Comparison of ENCODE assay signal across 8 mouse cellular contexts in genomic region chr13:59822507-59823462, GRCm38 (mm10). TPM values are rescaled to one million over a fixed set of nuclear protein-coding genes. Genes with fewer than 3 reads are reported as not detected.
A peak's percentile ranks its signal among the peaks of the same experiment; 100 is the strongest.
DNase-seq lines count a peak whose midpoint lies in the region; ATAC-seq and TF ChIP-seq lines count a peak whose summit lies in the region.

TSS of gene Tut7 (minus strand) at chr13:59823147.

- peaks cover 23% of the 10 kb centered on the region for H3K36me3 ChIP-seq in hindbrain, embryonic 14.5 days (replicated peaks; ENCODE audit: control insufficient read depth, insufficient read depth)

- CTCF ChIA-PET in Patski (lab: Charles Lee): interaction anchor here (1.4 to 2.1 kb wide), 3 partner anchors 12 to 18 kb away, joined by 3 to 5 read pairs (median 3); no protein-coding TSS in a partner anchor

- H3K9me3 ChIP-seq in hindbrain, embryonic 14.5 days (ENCODE audit: control insufficient read depth, low read length): no peaks in the 10 kb centered on the region

- peak; percentile 73 for DNase-seq in Patski (ENCODE audit: low read depth, low spot score)
- DNase-seq in cerebellum, postnatal 14 days: peak; percentile 92 to 94
- peak; percentile 87 to 90 for DNase-seq in frontal cortex, postnatal 25 days (ENCODE audit: low spot score in 2 of 2)
- peak; percentile 96 for DNase-seq in hindbrain, embryonic 14.5 days (ENCODE audit: low spot score)
- DNase-seq in layer of hippocampus, postnatal 36 days: peak; percentile 91 to 93
- DNase-seq in lung, postnatal 36 days: peak; percentile 95
- DNase-seq in retina, postnatal 1 day: peak; percentile 97
- DNase-seq in urinary bladder, adult 18-20 months (ENCODE audit: low spot score in 2 of 2): peak; percentile 85 to 91

- POLR2A ChIA-PET in Patski (lab: Charles Lee): interaction anchor here (0.6 to 1.0 kb wide), 4 partner anchors 12 to 35 kb away, joined by 3 to 4 read pairs (median 3); no protein-coding TSS in a partner anchor

- H3K27me3 ChIP-seq in Patski: no peaks in the 10 kb centered on the region
- H3K27me3 ChIP-seq in hindbrain, embryonic 14.5 days (ENCODE audit: control insufficient read depth, insufficient read depth, low read length): no peaks in the 10 kb centered on the region

- under 1% methylated on average over 80 of the region's 100 CpGs for WGBS in hindbrain, embryonic 14.5 days

- peaks cover 37% of the 10 kb centered on the region for H3K4me1 ChIP-seq in hindbrain, embryonic 14.5 days (replicated peaks; ENCODE audit: control insufficient read depth, insufficient read depth, low read length)

- no peak for TF ChIP-seq CTCF in Patski (IDR thresholded peaks at IDR 0.05)

- in situ Hi-C loops in Patski (cut with MboI; ENCODE audit: low pct_unique_long_range_greater_than_20kb): no loop called here

- H3K27ac ChIP-seq in hindbrain, embryonic 14.5 days: peak within 1 kb of the TSS; percentile 86

- H3K9ac ChIP-seq in hindbrain, embryonic 14.5 days: peak within 1 kb of the TSS; percentile 82

- ATAC-seq in Patski: peak; percentile 99
- ATAC-seq in hindbrain, embryonic 14.5 days (ENCODE audit: low FRiP score): peak; percentile 97

- H3K4me2 ChIP-seq in hindbrain, embryonic 14.5 days (replicated peaks): peak within 1 kb of the TSS; percentile 60

- peak within 1 kb of the TSS; percentile 79 for H3K4me3 ChIP-seq in hindbrain, embryonic 14.5 days (replicated peaks; ENCODE audit: low read length)

RNA-seq across cellular contexts. Expression of gene Tut7, which starts in this region (rescaled TPM):
- 59.7 TPM for polyA plus RNA-seq in Patski (2021)
- 42.8 and 43.1 TPM in 2 replicates for polyA plus RNA-seq in hindbrain, embryonic 14.5 days (2014; fragmentation: Nextera tagmentation; extraction: Ambion mirVana)
- 10 to 100 TPM; 60.2 to 61.2 TPM for total RNA-seq in layer of hippocampus, postnatal 36 days (2021)

Comparison
In these comparisons a context has a peak if more than half of its experiments do, and no peak if none do; other contexts are left out.
1. Peak in every context shown above with its lines: DNase-seq, ATAC-seq, H3K4me3 ChIP-seq and H3K27ac ChIP-seq.